Mouse (Mus musculus) heart, embryonic 11.5 days (tissue): ENCODE measurements at regions not wholly inside any gene's neighbourhood (a gene's known extent, or its start where the extent isn't known, plus 50 kb on each side); places are given as distances from the start of the nearest gene placed in this dataset.
"Not testable (repeated sequence)": the region's sequence is repeated elsewhere in the genome, so short reads cannot be mapped to it uniquely, and the experiment has no call there.

ENCODE experiments used
- ATAC-seq: fragments of 200-750 bp; cut with Nextera tagmentation; replicated peaks from 2 replicates; pipeline ENCODE4 v1.8.0; 2017; ENCODE audit warnings: moderate library complexity; ENCODE audit not compliant: insufficient number of reproducible peaks, low FRiP score, low TSS enrichment
- H3K27ac ChIP-seq: fragments of 300-500 bp; sonication (generic); 2 replicates; pipeline ENCODE4 v1.5.1; 2014; ENCODE audit warnings: mild to moderate bottlenecking, low read depth, low read length
- H3K27me3 ChIP-seq: fragments of 300-500 bp; sonication (generic); 2 replicates; pipeline ENCODE4 v1.6.1; 2014; ENCODE audit warnings: mild to moderate bottlenecking, low read length, mixed read lengths; ENCODE audit not compliant: control insufficient read depth, insufficient read depth
- H3K36me3 ChIP-seq: fragments of 300-500 bp; sonication (generic); 2 replicates; pipeline ENCODE4 v1.6.1; 2014; ENCODE audit warnings: mild to moderate bottlenecking, low read length, moderate library complexity, mixed read lengths; ENCODE audit not compliant: control insufficient read depth, insufficient read depth
- H3K4me1 ChIP-seq: fragments of 300-500 bp; sonication (generic); 2 replicates; pipeline ENCODE4 v1.6.1; 2014; ENCODE audit warnings: low read length; ENCODE audit not compliant: control insufficient read depth, insufficient read depth
- H3K4me2 ChIP-seq: fragments of 300-500 bp; sonication (generic); 2 replicates; pipeline ENCODE4 v1.6.1; 2014; ENCODE audit warnings: mild to moderate bottlenecking, moderate library complexity
- H3K4me3 ChIP-seq: fragments of 300-500 bp; sonication (generic); 2 replicates; pipeline ENCODE4 v1.5.1; 2014; ENCODE audit warnings: low read depth, low read length
- H3K9ac ChIP-seq: fragments of 300-500 bp; sonication (generic); 2 replicates; pipeline ENCODE4 v1.6.1; 2014; ENCODE audit warnings: mild to moderate bottlenecking, low read depth, low read length, moderate library complexity
- H3K9me3 ChIP-seq: fragments of 300-500 bp; sonication (generic); replicated peaks from 2 replicates; pipeline ENCODE4 v1.6.1; 2016; ENCODE audit warnings: low read length; ENCODE audit not compliant: control insufficient read depth
- WGBS: fragments of 180-500 bp; shearing (Covaris S2); extraction: QIAGEN DNeasy Blood & Tissue Kit; methylation state at CpG from one replicate; pipeline ENCODE4 v1.1.7; 2014; ENCODE audit not compliant: insufficient replicate concordance; 5-methylcytosine and 5-hydroxymethylcytosine counted together

DNA sequence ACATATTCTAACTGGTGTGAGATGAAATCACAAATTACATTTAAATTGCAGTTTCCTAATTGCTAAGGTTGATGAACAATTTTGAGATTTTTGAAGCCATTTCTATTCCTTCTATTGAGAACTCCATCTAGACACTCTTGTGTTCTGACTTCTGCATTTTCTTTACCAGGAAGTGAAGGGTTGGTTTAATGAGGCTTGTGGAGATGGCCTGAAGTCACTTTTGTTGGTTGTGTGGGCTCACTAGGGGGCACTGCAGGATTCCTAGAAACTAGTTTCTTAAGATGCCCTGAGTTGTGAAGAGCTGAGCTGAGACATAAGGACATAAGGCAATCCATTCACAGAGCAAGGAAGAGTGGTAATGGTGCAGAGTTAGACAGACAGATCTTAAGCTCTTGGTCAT is 402.8 kb upstream of the Olfr1507 start:
- H3K27me3 ChIP-seq, H3K9ac ChIP-seq, H3K4me3 ChIP-seq, H3K4me1 ChIP-seq, ATAC-seq, H3K27ac ChIP-seq, H3K36me3 ChIP-seq, H3K4me2 ChIP-seq, H3K9me3 ChIP-seq: not testable (repeated sequence)

- not testable (repeated sequence) for H3K36me3 ChIP-seq, H3K9me3 ChIP-seq, H3K27me3 ChIP-seq, ATAC-seq, H3K4me1 ChIP-seq, H3K4me3 ChIP-seq, H3K4me2 ChIP-seq, H3K27ac ChIP-seq, H3K9ac ChIP-seq
- no CpG with 5 or more reads among the region's 3 CpGs for WGBS
Observed at GRCm38 (mm10) chr14:52879978-52880377, 384.4 kb upstream of the Olfr1507 start.

GRCm38 (mm10) chr14:52863841-52864240 is 368.3 kb upstream of the Olfr1507 start:
- not testable (repeated sequence) for H3K4me1 ChIP-seq, H3K27me3 ChIP-seq, H3K27ac ChIP-seq, H3K9me3 ChIP-seq, H3K4me2 ChIP-seq, H3K9ac ChIP-seq, H3K4me3 ChIP-seq, H3K36me3 ChIP-seq, ATAC-seq
- no CpG with 5 or more reads among the region's 3 CpGs for WGBS

GRCm38 (mm10) chr14:52863107-52863506 is 367.6 kb upstream of the Olfr1507 start:
- not testable (repeated sequence) for H3K27me3 ChIP-seq, H3K9ac ChIP-seq, H3K4me3 ChIP-seq

DNA sequence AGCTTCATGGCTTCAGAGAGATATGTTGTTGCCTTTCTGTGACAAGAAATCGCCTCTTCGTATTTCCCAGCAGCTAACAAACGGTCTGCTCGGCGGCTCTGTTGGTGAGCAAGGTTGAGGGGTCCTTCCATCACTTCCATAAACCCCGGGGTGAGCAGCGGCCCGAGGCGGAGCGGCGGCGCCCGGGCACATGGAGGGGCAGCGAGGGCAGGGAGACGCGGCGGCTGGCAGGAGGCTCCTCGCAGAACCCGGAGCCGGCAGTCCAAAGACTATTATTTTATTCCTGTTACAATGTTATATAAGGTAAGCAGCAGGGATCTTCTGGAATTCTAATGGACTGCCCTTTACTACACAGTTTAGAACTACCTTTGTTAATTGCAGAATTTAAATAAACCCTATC is 366.9 kb upstream of the Olfr1507 start:
- not testable (repeated sequence) for H3K4me1 ChIP-seq, H3K9me3 ChIP-seq, H3K4me2 ChIP-seq, H3K36me3 ChIP-seq, H3K4me3 ChIP-seq, ATAC-seq, H3K9ac ChIP-seq, H3K27me3 ChIP-seq, H3K27ac ChIP-seq
- 80% methylated on average over 6 of the region's 20 CpGs for WGBS

More at GRCm38 (mm10) chr14:52863107-52863506, 367.6 kb upstream of the Olfr1507 start:
- H3K27ac ChIP-seq, H3K9me3 ChIP-seq, H3K4me2 ChIP-seq, ATAC-seq, H3K36me3 ChIP-seq, H3K4me1 ChIP-seq: not testable (repeated sequence)

- H3K4me1 ChIP-seq, H3K9ac ChIP-seq, H3K36me3 ChIP-seq, ATAC-seq, H3K27me3 ChIP-seq, H3K27ac ChIP-seq, H3K9me3 ChIP-seq, H3K4me3 ChIP-seq, H3K4me2 ChIP-seq: not testable (repeated sequence)
- no CpG with 5 or more reads among the region's 2 CpGs for WGBS
Observed at GRCm38 (mm10) chr14:52855339-52855738, 359.8 kb upstream of the Olfr1507 start.

DNA sequence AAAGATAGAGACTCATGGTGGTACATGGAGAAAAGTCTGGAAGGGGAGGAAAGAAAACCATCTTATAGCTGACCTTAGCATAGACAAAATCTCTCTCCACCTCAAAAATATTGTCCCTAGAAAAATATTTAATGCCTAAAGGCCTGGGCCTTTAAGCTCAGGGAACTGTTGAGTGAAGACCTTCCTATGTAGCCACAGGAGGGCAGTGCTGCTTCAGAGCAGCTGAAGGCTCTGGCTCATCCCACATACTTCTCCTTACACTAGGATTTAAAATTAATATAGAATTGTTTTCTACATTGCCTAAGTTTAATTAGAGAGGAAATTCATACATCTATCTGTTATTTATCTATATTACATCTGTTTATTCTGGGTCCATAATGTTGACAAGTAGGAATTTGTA is 358.0 kb upstream of the Olfr1507 start:
- not testable (repeated sequence) for H3K27ac ChIP-seq, H3K9me3 ChIP-seq, H3K27me3 ChIP-seq, H3K9ac ChIP-seq, ATAC-seq, H3K4me3 ChIP-seq, H3K36me3 ChIP-seq, H3K4me1 ChIP-seq, H3K4me2 ChIP-seq

DNA sequence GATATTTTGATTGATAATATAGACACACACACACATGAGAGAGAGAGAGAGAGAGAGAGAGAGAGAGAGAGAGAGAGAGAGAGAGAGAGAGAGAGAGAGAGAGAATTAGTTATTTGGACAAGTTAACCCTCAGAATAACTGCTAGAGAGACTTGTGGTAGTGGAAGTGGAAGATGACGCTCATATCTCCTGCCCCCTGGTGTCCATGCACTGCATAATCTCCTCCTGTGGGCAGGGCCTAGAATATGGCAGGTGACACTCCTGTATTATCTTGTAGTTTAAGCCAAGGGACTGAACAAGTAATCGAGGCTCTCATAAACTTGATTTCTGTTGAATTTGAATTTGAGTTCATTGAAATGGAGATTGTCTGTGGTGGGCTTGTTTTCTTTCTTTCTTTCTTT is 352.4 kb upstream of the Olfr1507 start:
- not testable (repeated sequence) for H3K9me3 ChIP-seq, H3K4me1 ChIP-seq, ATAC-seq, H3K27ac ChIP-seq, H3K9ac ChIP-seq, H3K4me2 ChIP-seq, H3K36me3 ChIP-seq, H3K27me3 ChIP-seq, H3K4me3 ChIP-seq
- WGBS: no CpG with 5 or more reads among the region's 2 CpGs

DNA sequence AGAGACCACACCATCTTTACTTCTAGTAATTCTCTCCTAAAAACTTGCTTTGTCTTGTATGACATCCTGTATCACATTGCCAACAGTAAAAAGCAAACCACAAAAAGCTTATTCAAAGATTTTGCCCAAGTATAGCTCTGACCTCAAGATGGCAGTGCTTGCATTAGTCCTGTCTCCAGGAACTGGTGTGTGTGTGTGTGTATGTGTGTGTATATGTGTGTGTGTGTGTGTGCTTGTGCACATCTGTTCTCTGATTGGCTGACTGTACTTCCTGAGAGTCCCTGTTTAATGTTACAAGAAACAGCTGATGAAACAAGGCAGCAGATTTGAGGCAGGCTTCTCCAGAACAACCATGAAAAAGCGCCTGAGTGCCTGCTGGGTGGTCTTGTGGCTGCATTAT is 328.5 kb upstream of the Olfr1507 start:
- H3K4me2 ChIP-seq, H3K4me3 ChIP-seq, H3K27me3 ChIP-seq, H3K9ac ChIP-seq, ATAC-seq, H3K9me3 ChIP-seq, H3K4me1 ChIP-seq, H3K36me3 ChIP-seq, H3K27ac ChIP-seq: not testable (repeated sequence)
- WGBS: no CpG with 5 or more reads among the region's 1 CpGs
